Mouse (Mus musculus) forebrain, embryonic 13.5 days (tissue): ENCODE measurements around the gene Trcg1. TPM values are rescaled to one million over a fixed set of nuclear protein-coding genes. Genes with fewer than 3 reads are reported as not detected.

ENCODE experiments used
- ATAC-seq: fragments of 200-750 bp; cut with Nextera tagmentation; 2 replicates; pipeline ENCODE4 v1.8.0; 2017
- H3K27ac ChIP-seq: fragments of 300-500 bp; sonication (generic); 2 replicates; pipeline ENCODE4 v1.5.1; 2015; ENCODE audit warnings: inconsistent platforms, mild to moderate bottlenecking, moderate library complexity
- H3K27me3 ChIP-seq: fragments of 300-500 bp; sonication (generic); 2 replicates; pipeline ENCODE4 v1.6.1; 2015; ENCODE audit warnings: mild to moderate bottlenecking, inconsistent platforms
- H3K36me3 ChIP-seq: fragments of 300-500 bp; sonication (generic); 2 replicates; pipeline ENCODE4 v1.6.1; 2015; ENCODE audit warnings: mild to moderate bottlenecking, inconsistent platforms; ENCODE audit not compliant: poor library complexity, severe bottlenecking
- H3K4me1 ChIP-seq: fragments of 300-500 bp; sonication (generic); 2 replicates; pipeline ENCODE4 v1.6.1; 2015; ENCODE audit warnings: inconsistent platforms
- H3K4me2 ChIP-seq: fragments of 300-500 bp; sonication (generic); 2 replicates; pipeline ENCODE4 v1.6.1; 2015; ENCODE audit warnings: inconsistent platforms, mild to moderate bottlenecking, moderate library complexity
- H3K4me3 ChIP-seq: fragments of 300-500 bp; sonication (generic); 2 replicates; pipeline ENCODE4 v1.5.1; 2015; ENCODE audit warnings: mild to moderate bottlenecking, inconsistent platforms
- H3K9ac ChIP-seq: fragments of 300-500 bp; sonication (generic); 2 replicates; pipeline ENCODE4 v1.6.1; 2015; ENCODE audit warnings: mild to moderate bottlenecking, inconsistent platforms
- H3K9me3 ChIP-seq: fragments of 300-500 bp; sonication (generic); replicated peaks from 2 replicates; pipeline ENCODE4 v1.6.1; 2016; ENCODE audit warnings: inconsistent platforms
- WGBS: fragments of 180-500 bp; shearing (Covaris S2); methylation state at CpG from one replicate; pipeline ENCODE4 v1.1.7; 2015; 5-methylcytosine and 5-hydroxymethylcytosine counted together
- polyA plus RNA-seq: library from polyadenylated mRNA; unstranded; fragments of >200 nt; fragmentation: Nextera tagmentation; extraction: Ambion mirVana; gene quantifications from 2 replicates; pipeline ENCODE4 v1.2.1, GENCODE M21; 2015

The Trcg1 gene
- polyA plus RNA-seq, 1 experiment from 2014 or later, result not detected

- no peak overlapping the region for H3K9ac ChIP-seq
- peak overlapping the region; percentile 49; the same call in 1 of the 2 replicates for H3K27ac ChIP-seq
- H3K9me3 ChIP-seq, result no peaks in the 10 kb centered on the region
- H3K36me3 ChIP-seq, result no peaks in the 10 kb centered on the region
- H3K4me2 ChIP-seq, result no peak overlapping the region
- H3K27me3 ChIP-seq, result peaks cover 3% of the 10 kb centered on the region; the same call in 1 of the 2 replicates
- 21% methylated on average over 8 of the region's 8 CpGs for WGBS
- H3K4me3 ChIP-seq, result no peak overlapping the region
- 0 out of 2 replicates have a peak, but pooled peaks have one; percentile 45 for ATAC-seq
- peaks cover 46% of the 10 kb centered on the region for H3K4me1 ChIP-seq
Observed at GRCm38 (mm10) chr9:57270399-57270798, 34.0 kb downstream of the Trcg1 start.

- H3K4me1 ChIP-seq, result peaks cover 46% of the 10 kb centered on the region
- ATAC-seq, result no peak
Observed at GRCm38 (mm10) chr9:57271081-57271480, 34.7 kb downstream of the Trcg1 start.

GRCm38 (mm10) chr9:57271837-57272562, 35.6 kb downstream of the Trcg1 start:
- WGBS, result 51% methylated on average over 9 of the region's 9 CpGs
- H3K36me3 ChIP-seq, result no peaks in the 10 kb centered on the region

More at GRCm38 (mm10) chr9:57271081-57271480, 34.7 kb downstream of the Trcg1 start:
- WGBS, result 67% methylated on average over 1 of the region's 1 CpGs
- Histone ChIP-seq H3K27ac (no peak overlapping the region), H3K4me3 (no peak overlapping the region), H3K36me3 (no peaks in the 10 kb centered on the region), H3K27me3 (no peaks in the 10 kb centered on the region), H3K9me3 (no peaks in the 10 kb centered on the region), H3K4me2 (no peak overlapping the region), H3K9ac (no peak overlapping the region)

GRCm38 (mm10) chr9:57272902-57273804, 36.8 kb downstream of the Trcg1 start:
- no peak overlapping the region for H3K27ac ChIP-seq
- ATAC-seq, result no peak
- no peaks in the 10 kb centered on the region for H3K36me3 ChIP-seq
- H3K9me3 ChIP-seq, result no peaks in the 10 kb centered on the region
- H3K9ac ChIP-seq, result no peak overlapping the region
- H3K4me3 ChIP-seq, result no peak overlapping the region
- H3K4me1 ChIP-seq, result peaks cover 34% of the 10 kb centered on the region
- H3K27me3 ChIP-seq, result no peaks in the 10 kb centered on the region
- WGBS, result 71% methylated on average over 8 of the region's 8 CpGs
- H3K4me2 ChIP-seq, result no peak overlapping the region

More at GRCm38 (mm10) chr9:57271837-57272562, 35.6 kb downstream of the Trcg1 start:
- H3K4me2 ChIP-seq, result no peak overlapping the region
- H3K9me3 ChIP-seq, result no peaks in the 10 kb centered on the region
- no peak overlapping the region for H3K4me3 ChIP-seq
- H3K4me1 ChIP-seq, result peaks cover 46% of the 10 kb centered on the region
- no peaks in the 10 kb centered on the region for H3K27me3 ChIP-seq
- no peak overlapping the region for H3K9ac ChIP-seq
- no peak for ATAC-seq
- no peak overlapping the region for H3K27ac ChIP-seq

GRCm38 (mm10) chr9:57273805-57274494, 37.6 kb downstream of the Trcg1 start:
- WGBS, result 40% methylated on average over 6 of the region's 6 CpGs
- no peak for ATAC-seq
- peaks cover 26% of the 10 kb centered on the region for H3K4me1 ChIP-seq
- no peaks in the 10 kb centered on the region for H3K27me3 ChIP-seq
- no peak overlapping the region for H3K4me2 ChIP-seq
- no peaks in the 10 kb centered on the region for H3K36me3 ChIP-seq
- H3K4me3 ChIP-seq, result no peak overlapping the region
- no peaks in the 10 kb centered on the region for H3K9me3 ChIP-seq
- no peak overlapping the region for H3K9ac ChIP-seq
- no peak overlapping the region for H3K27ac ChIP-seq

GRCm38 (mm10) chr9:57276311-57276710, 40.0 kb downstream of the Trcg1 start:
- Histone ChIP-seq H3K36me3 (no peaks in the 10 kb centered on the region), H3K27ac (no peak overlapping the region), H3K27me3 (no peaks in the 10 kb centered on the region), H3K4me1 (peaks cover 6% of the 10 kb centered on the region; the same call in 1 of the 2 replicates), H3K4me2 (no peak overlapping the region), H3K4me3 (no peak overlapping the region), H3K9ac (no peak overlapping the region), H3K9me3 (no peaks in the 10 kb centered on the region)
- ATAC-seq, result no peak

- H3K36me3 ChIP-seq, result no peaks in the 10 kb centered on the region
- H3K4me3 ChIP-seq, result no peak overlapping the region
- H3K9me3 ChIP-seq, result no peaks in the 10 kb centered on the region
- no peaks in the 10 kb centered on the region for H3K27me3 ChIP-seq
- H3K4me2 ChIP-seq, result no peak overlapping the region
- ATAC-seq, result no peak
- peaks cover 10% of the 10 kb centered on the region for H3K4me1 ChIP-seq
- H3K27ac ChIP-seq, result no peak overlapping the region
- H3K9ac ChIP-seq, result no peak overlapping the region
- 79% methylated on average over 4 of the region's 4 CpGs for WGBS
Observed at GRCm38 (mm10) chr9:57278268-57278667, 41.9 kb downstream of the Trcg1 start.

GRCm38 (mm10) chr9:57279441-57279840, 43.1 kb downstream of the Trcg1 start:
- peaks cover 10% of the 10 kb centered on the region for H3K4me1 ChIP-seq
- no peaks in the 10 kb centered on the region for H3K27me3 ChIP-seq
- 61% methylated on average over 4 of the region's 4 CpGs for WGBS
- H3K4me3 ChIP-seq, result no peak overlapping the region
- no peak overlapping the region for H3K27ac ChIP-seq
- H3K9me3 ChIP-seq, result no peaks in the 10 kb centered on the region
- H3K9ac ChIP-seq, result no peak overlapping the region
- ATAC-seq, result no peak
- no peaks in the 10 kb centered on the region for H3K36me3 ChIP-seq
- H3K4me2 ChIP-seq, result no peak overlapping the region

- H3K4me3 ChIP-seq, result peak overlapping the region; percentile 20
- peaks cover 10% of the 10 kb centered on the region for H3K4me1 ChIP-seq
- peak; percentile 45; the same call in 1 of the 2 replicates for ATAC-seq
- H3K27me3 ChIP-seq, result no peaks in the 10 kb centered on the region
- H3K27ac ChIP-seq, result no peak overlapping the region
- H3K9ac ChIP-seq, result peak overlapping the region; percentile 61
- 7% methylated on average over 20 of the region's 20 CpGs for WGBS
- no peaks in the 10 kb centered on the region for H3K9me3 ChIP-seq
- H3K36me3 ChIP-seq, result no peaks in the 10 kb centered on the region
- H3K4me2 ChIP-seq, result peak overlapping the region; percentile 57
Observed at GRCm38 (mm10) chr9:57281549-57281948, 45.2 kb downstream of the Trcg1 start.

GRCm38 (mm10) chr9:57282686-57283085, 46.3 kb downstream of the Trcg1 start:
- Histone ChIP-seq H3K36me3 (no peaks in the 10 kb centered on the region), H3K9me3 (no peaks in the 10 kb centered on the region), H3K27ac (no peak overlapping the region), H3K4me2 (no peak overlapping the region), H3K4me1 (peaks cover 10% of the 10 kb centered on the region), H3K9ac (no peak overlapping the region), H3K27me3 (no peaks in the 10 kb centered on the region), H3K4me3 (no peak overlapping the region)
- 81% methylated on average over 3 of the region's 3 CpGs for WGBS
- no peak for ATAC-seq

GRCm38 (mm10) chr9:57283311-57283710, 47.0 kb downstream of the Trcg1 start:
- Histone ChIP-seq H3K36me3 (no peaks in the 10 kb centered on the region), H3K4me2 (no peak overlapping the region), H3K4me3 (no peak overlapping the region), H3K27ac (no peak overlapping the region), H3K27me3 (no peaks in the 10 kb centered on the region), H3K9ac (no peak overlapping the region), H3K4me1 (peaks cover 10% of the 10 kb centered on the region), H3K9me3 (no peaks in the 10 kb centered on the region)
- 78% methylated on average over 4 of the region's 4 CpGs for WGBS
- ATAC-seq, result no peak

GRCm38 (mm10) chr9:57287183-57287582, 50.8 kb downstream of the Trcg1 start:
- Histone ChIP-seq H3K27ac (no peak overlapping the region), H3K4me3 (no peak overlapping the region), H3K4me1 (no peaks in the 10 kb centered on the region), H3K9me3 (no peaks in the 10 kb centered on the region), H3K9ac (no peak overlapping the region), H3K36me3 (no peaks in the 10 kb centered on the region), H3K4me2 (no peak overlapping the region), H3K27me3 (no peaks in the 10 kb centered on the region)
- WGBS, result 89% methylated on average over 6 of the region's 6 CpGs
- no peak for ATAC-seq
